Comparison of ENCODE assay signal across 17 mouse cellular contexts in the genomic region with DNA sequence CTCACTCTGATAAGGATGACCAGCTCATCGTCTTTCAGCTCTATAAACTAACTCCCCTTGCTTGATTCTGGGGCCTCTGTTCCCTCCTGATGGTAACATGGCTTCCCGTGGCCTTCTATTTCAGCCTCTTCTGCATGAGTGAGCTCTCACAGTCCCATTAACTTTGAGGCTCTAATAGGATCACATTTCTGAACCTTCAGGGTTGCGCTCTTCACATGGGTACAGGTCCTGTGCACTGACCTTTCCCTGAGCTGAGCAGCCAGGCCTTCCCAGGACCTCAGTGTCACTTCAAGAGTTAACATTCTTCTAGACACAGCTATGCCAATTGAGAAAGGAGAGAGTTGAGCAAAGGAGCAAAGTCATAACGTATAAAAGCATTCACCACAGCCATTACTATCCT.
DNase-seq lines count a peak whose midpoint lies in the region.
"Had no signal": no experiment of that assay in that cellular context is flagged by ENCODE, and none has a peak within 500 bp of the region (broad histone marks: within the 10 kb centered on the region; RNA-seq: fewer than 3 reads in every experiment).

No protein-coding gene starts in this region.

- DNase-seq in embryo, embryonic 10 days (ENCODE audit: low spot score), result peak; percentile 42
- no peak for DNase-seq in embryo, embryonic 9.5 days (ENCODE audit: extremely low spot score)
- DNase-seq in kidney, adult 18-20 months, result peak; percentile 25
- DNase-seq in kidney, postnatal 10 days, result no peak
- DNase-seq in kidney, postnatal 36 days, result peak; percentile 37 to 60
- no peak for DNase-seq in adrenal gland, adult (ENCODE audit: inconsistent age in 2 of 2, low spot score in 1 of 2)
- DNase-seq in frontal cortex, adult 2 months (ENCODE audit: extremely low spot score in 1 of 2, low spot score in 1 of 2), result no peak
- DNase-seq: adrenal gland, adult 8-10 months; cerebellum, adult 9-10 months; cerebellum, postnatal 36 days; gastrocnemius, postnatal 14 days; heart, postnatal 14 days; layer of hippocampus, postnatal 36 days; liver; lung, adult 2 months; lung, postnatal 10 days; right cerebral cortex, postnatal 25 days had no signal

Comparison
In these comparisons a context has a peak if more than half of its experiments do, and no peak if none do; other contexts are left out.
1. DNase-seq: peak in embryo, embryonic 10 days (single experiment), kidney, adult 18-20 months (single experiment) and kidney, postnatal 36 days (2 of 2); none in embryo, embryonic 9.5 days (single experiment), kidney, postnatal 10 days (single experiment), adrenal gland, adult (0 of 2) and frontal cortex, adult 2 months (0 of 2).